Mouse (Mus musculus): ENCODE measurements around the gene Inhbe.

DNA sequence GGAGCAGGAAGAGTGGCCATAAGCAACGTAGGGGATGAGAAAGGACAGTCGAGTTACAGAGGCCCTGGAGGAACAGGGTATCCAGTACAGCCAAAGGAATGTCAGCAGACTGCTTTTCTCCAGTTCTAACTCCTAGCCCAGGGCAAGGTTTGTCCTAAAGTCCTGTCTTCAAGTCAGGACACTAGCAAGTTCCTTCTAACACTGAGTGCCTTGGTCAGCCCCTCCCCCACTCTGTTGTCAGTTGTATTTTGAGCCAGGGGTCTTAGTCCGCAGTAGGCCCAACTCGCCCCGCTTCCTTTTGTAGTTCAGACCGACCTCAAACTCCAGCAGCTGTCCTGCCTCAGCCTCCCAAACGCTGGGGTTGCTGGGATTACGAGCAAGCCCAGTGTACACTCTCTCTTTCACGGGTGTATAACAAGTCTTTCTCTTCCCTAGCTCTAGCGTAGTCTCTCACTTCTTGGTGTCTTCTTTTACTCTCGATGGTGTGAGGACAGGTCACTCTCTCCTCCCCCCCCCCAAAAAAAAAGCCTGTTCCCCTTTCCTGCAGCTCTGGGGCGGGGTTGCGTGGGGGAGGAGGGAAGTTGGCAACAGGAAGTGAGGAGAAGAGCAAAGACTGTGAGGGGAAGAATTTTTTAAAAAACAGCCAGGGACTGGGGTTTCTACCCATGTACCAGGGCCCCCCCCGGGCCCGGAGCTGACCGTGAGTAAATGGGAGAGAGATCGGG is 30.9 kb downstream of the Inhbe start:
- TF ChIP-seq CTCF (IDR thresholded peaks at IDR 0.05; ENCODE audit: low read depth, low read length) (no peak), POLR2A (IDR thresholded peaks at IDR 0.05; ENCODE audit: insufficient read depth, low read length) (no peak)
